Mouse (Mus musculus): Measurements from ENCODE around the gene Fam8a1. TPM values are rescaled to one million over a fixed set of nuclear protein-coding genes. Genes with fewer than 3 reads are reported as not detected.

Fam8a1 gene
- polyA plus RNA-seq, 1 experiment from 2014 or later: 14.6 TPM

DNA sequence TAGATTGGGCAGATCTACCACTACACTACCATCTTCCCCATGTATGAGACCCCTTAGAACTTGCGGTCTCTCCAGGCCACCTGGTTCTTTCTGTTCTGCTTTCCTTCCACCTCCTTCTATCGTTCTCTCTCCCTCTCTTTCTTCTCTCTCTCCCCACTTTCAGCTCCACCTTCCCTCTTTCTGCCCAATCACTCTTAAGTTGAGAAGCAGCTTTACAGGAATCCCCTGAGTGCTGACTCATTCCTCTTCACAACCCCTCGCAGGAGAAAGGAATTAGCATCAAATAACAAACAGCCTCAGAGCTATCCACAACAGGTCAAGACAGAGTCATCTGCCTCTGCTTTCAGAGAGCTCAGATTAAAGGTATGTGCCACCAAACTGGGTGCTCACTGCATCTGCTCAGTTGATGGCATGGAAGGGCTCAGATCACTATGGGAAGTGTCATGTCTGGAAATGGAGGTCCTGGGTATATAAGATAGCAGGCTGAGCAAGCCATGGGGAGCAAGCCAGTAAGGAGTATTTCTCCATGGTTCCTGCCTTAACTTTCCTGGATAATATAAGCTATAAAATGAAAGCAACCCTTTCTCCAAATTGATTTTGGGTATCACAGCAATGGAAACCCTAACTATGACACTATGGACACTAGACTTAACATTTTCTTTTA, 46.8 kb downstream of the Fam8a1 start:
- H3K9ac ChIP-seq (ENCODE audit: low read depth, low read length): no peak overlapping the region
- H3K27ac ChIP-seq (replicated peaks; ENCODE audit: low read depth, low read length): no peak overlapping the region
- H3K4me2 ChIP-seq (ENCODE audit: low read depth, low read length): no peak overlapping the region
- 59% methylated on average over 3 of the region's 3 CpGs for WGBS
- no peaks in the 10 kb centered on the region for H3K4me1 ChIP-seq (ENCODE audit: control insufficient read depth, insufficient read depth, low read length)
- H3K4me3 ChIP-seq (ENCODE audit: low read depth, low read length): no peak overlapping the region
- ATAC-seq (ENCODE audit: low read depth) (no peak), DNase-seq (ENCODE audit: low spot score) (peak; percentile 16)
- H3K36me3 ChIP-seq (ENCODE audit: control insufficient read depth, insufficient read depth, low read length): peaks cover 42% of the 10 kb centered on the region
- no peaks in the 10 kb centered on the region for H3K9me3 ChIP-seq (ENCODE audit: control insufficient read depth, low read length)
- no peaks in the 10 kb centered on the region for H3K27me3 ChIP-seq (replicated peaks; ENCODE audit: control insufficient read depth, insufficient read depth, low read length)

GRCm38 (mm10) chr13:46718893-46719400, 49.6 kb downstream of the Fam8a1 start:
- H3K27me3 ChIP-seq (replicated peaks; ENCODE audit: control insufficient read depth, insufficient read depth, low read length): no peaks in the 10 kb centered on the region
- ATAC-seq (ENCODE audit: low read depth) (no peak), DNase-seq (ENCODE audit: low spot score) (no peak)
- WGBS: 85% methylated on average over 5 of the region's 5 CpGs
- no peak overlapping the region for H3K9ac ChIP-seq (ENCODE audit: low read depth, low read length)
- H3K4me2 ChIP-seq (ENCODE audit: low read depth, low read length): no peak overlapping the region
- peaks cover 18% of the 10 kb centered on the region; the same call in 1 of the 2 replicates for H3K36me3 ChIP-seq (ENCODE audit: control insufficient read depth, insufficient read depth, low read length)
- H3K4me1 ChIP-seq (ENCODE audit: control insufficient read depth, insufficient read depth, low read length): no peaks in the 10 kb centered on the region
- no peak overlapping the region for H3K27ac ChIP-seq (replicated peaks; ENCODE audit: low read depth, low read length)
- no peak overlapping the region for H3K4me3 ChIP-seq (ENCODE audit: low read depth, low read length)
- H3K9me3 ChIP-seq (ENCODE audit: control insufficient read depth, low read length): no peaks in the 10 kb centered on the region

GRCm38 (mm10) chr13:46721009-46721408, 51.7 kb downstream of the Fam8a1 start:
- Histone ChIP-seq H3K27me3 (replicated peaks; ENCODE audit: control insufficient read depth, insufficient read depth, low read length) (no peaks in the 10 kb centered on the region), H3K4me3 (ENCODE audit: low read depth, low read length) (no peak overlapping the region), H3K27ac (replicated peaks; ENCODE audit: low read depth, low read length) (no peak overlapping the region), H3K4me2 (ENCODE audit: low read depth, low read length) (no peak overlapping the region), H3K36me3 (ENCODE audit: control insufficient read depth, insufficient read depth, low read length) (peaks cover 11% of the 10 kb centered on the region; the same call in 1 of the 2 replicates), H3K9ac (ENCODE audit: low read depth, low read length) (no peak overlapping the region), H3K9me3 (ENCODE audit: control insufficient read depth, low read length) (no peaks in the 10 kb centered on the region), H3K4me1 (ENCODE audit: control insufficient read depth, insufficient read depth, low read length) (peaks cover 10% of the 10 kb centered on the region; the same call in 1 of the 2 replicates)
- DNase-seq (ENCODE audit: low spot score): no peak
- no peak for ATAC-seq (ENCODE audit: low read depth)

DNA sequence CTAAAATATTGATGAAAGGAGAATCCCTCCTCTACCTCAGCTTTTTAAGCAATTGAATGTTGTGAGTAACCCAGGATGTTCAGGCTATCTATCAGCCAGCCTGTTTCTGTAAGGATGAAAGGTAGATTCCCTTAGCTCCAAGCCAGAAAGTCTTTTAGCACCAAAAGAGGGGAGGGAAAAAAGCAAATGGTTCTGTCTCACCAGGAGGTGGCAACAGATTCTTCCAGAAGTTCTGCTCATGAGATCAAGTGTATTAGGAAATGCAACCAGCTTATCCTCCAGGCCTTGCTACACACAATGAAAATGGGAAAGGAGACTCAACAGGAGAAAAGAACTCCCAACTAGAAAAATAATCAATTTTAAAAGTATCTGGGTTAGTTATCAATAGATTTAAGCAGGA, 55.0 kb downstream of the Fam8a1 start:
- H3K4me3 ChIP-seq (ENCODE audit: low read depth, low read length): no peak overlapping the region
- no peak for ATAC-seq (ENCODE audit: low read depth)
- H3K4me2 ChIP-seq (ENCODE audit: low read depth, low read length): peak overlapping the region; percentile 78; the same call in 1 of the 2 replicates
- no peak overlapping the region for H3K9ac ChIP-seq (ENCODE audit: low read depth, low read length)
- H3K4me1 ChIP-seq (ENCODE audit: control insufficient read depth, insufficient read depth, low read length): peaks cover 10% of the 10 kb centered on the region; the same call in 1 of the 2 replicates
- H3K27ac ChIP-seq (replicated peaks; ENCODE audit: low read depth, low read length): no peak overlapping the region
- no peaks in the 10 kb centered on the region for H3K9me3 ChIP-seq (ENCODE audit: control insufficient read depth, low read length)
- no peaks in the 10 kb centered on the region for H3K36me3 ChIP-seq (ENCODE audit: control insufficient read depth, insufficient read depth, low read length)
- H3K27me3 ChIP-seq (replicated peaks; ENCODE audit: control insufficient read depth, insufficient read depth, low read length): no peaks in the 10 kb centered on the region
- DNase-seq (ENCODE audit: low spot score): peak; percentile 13

GRCm38 (mm10) chr13:46725227-46725626, 55.9 kb downstream of the Fam8a1 start:
- H3K9ac ChIP-seq (ENCODE audit: low read depth, low read length): no peak overlapping the region
- peak; percentile 27 for DNase-seq (ENCODE audit: low spot score)
- no peaks in the 10 kb centered on the region for H3K27me3 ChIP-seq (replicated peaks; ENCODE audit: control insufficient read depth, insufficient read depth, low read length)
- H3K4me3 ChIP-seq (ENCODE audit: low read depth, low read length): 0 out of 2 replicates have a peak overlapping the region, but pooled peaks have one; percentile 98
- H3K36me3 ChIP-seq (ENCODE audit: control insufficient read depth, insufficient read depth, low read length): no peaks in the 10 kb centered on the region
- H3K4me1 ChIP-seq (ENCODE audit: control insufficient read depth, insufficient read depth, low read length): peaks cover 10% of the 10 kb centered on the region; the same call in 1 of the 2 replicates
- no peak for ATAC-seq (ENCODE audit: low read depth)
- peak overlapping the region; percentile 78 for H3K4me2 ChIP-seq (ENCODE audit: low read depth, low read length)
- no peak overlapping the region for H3K27ac ChIP-seq (replicated peaks; ENCODE audit: low read depth, low read length)
- WGBS: 24% methylated on average over 2 of the region's 2 CpGs
- no peaks in the 10 kb centered on the region for H3K9me3 ChIP-seq (ENCODE audit: control insufficient read depth, low read length)

DNA sequence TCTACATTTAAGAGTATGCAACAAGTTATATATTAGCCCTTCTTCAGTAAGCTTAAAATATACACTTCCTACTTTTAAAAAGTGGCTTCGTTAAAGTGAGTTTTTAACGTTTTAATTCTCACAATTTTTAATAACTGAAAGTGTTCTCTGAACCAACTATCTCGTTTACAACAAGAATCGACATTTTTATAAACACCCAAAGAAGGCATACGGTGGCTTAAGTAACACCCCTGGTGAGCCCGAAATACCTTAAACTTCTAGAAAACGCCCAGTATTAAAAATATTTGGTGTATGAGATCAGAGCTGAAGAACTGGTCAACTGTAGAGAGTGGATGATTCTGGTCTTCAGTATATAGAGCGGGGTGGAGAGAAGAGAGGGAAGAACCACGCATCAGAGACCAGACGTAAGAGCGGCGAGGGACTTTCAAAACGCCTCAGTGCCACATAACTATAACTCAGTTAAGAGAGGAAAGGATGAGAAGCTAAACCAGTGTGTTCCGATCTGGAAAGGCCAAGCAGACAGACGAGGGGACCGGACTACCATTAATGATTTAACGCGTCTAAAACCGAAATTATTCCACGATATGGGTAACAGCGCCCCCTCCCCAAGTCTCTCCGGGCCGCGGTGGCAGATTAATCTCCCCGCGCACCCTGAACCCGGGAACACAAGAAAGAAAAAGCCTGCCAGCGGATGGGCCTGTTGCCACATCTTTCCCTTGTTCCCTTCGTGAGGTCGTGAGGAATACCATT, 57.1 kb downstream of the Fam8a1 start:
- peaks cover 10% of the 10 kb centered on the region; the same call in 1 of the 2 replicates for H3K4me1 ChIP-seq (ENCODE audit: control insufficient read depth, insufficient read depth, low read length)
- H3K9me3 ChIP-seq (ENCODE audit: control insufficient read depth, low read length): no peaks in the 10 kb centered on the region
- H3K27ac ChIP-seq (replicated peaks; ENCODE audit: low read depth, low read length): peak overlapping the region; percentile 98
- H3K27me3 ChIP-seq (replicated peaks; ENCODE audit: control insufficient read depth, insufficient read depth, low read length): no peaks in the 10 kb centered on the region
- peak overlapping the region; percentile 95 for H3K9ac ChIP-seq (ENCODE audit: low read depth, low read length)
- peak overlapping the region; percentile 78 for H3K4me2 ChIP-seq (ENCODE audit: low read depth, low read length)
- no peak for ATAC-seq (ENCODE audit: low read depth)
- under 1% methylated on average over 30 of the region's 30 CpGs for WGBS
- H3K4me3 ChIP-seq (ENCODE audit: low read depth, low read length): peak overlapping the region; percentile 98
- DNase-seq (ENCODE audit: low spot score): peak; percentile 23
- no peaks in the 10 kb centered on the region for H3K36me3 ChIP-seq (ENCODE audit: control insufficient read depth, insufficient read depth, low read length)

GRCm38 (mm10) chr13:46727038-46727836, 57.9 kb downstream of the Fam8a1 start:
- 0% methylated on average over 11 of the region's 85 CpGs for WGBS
- DNase-seq (ENCODE audit: low spot score) (peak; percentile 74), ATAC-seq (ENCODE audit: low read depth) (peak; percentile 83)

More at GRCm38 (mm10) chr13:46727038-46727836, 57.9 kb downstream of the Fam8a1 start:
- H3K9ac ChIP-seq (ENCODE audit: low read depth, low read length): peak overlapping the region; percentile 95
- H3K4me3 ChIP-seq (ENCODE audit: low read depth, low read length): peak overlapping the region; percentile 98
- H3K4me2 ChIP-seq (ENCODE audit: low read depth, low read length): peak overlapping the region; percentile 78
- H3K4me1 ChIP-seq (ENCODE audit: control insufficient read depth, insufficient read depth, low read length): peaks cover 10% of the 10 kb centered on the region; the same call in 1 of the 2 replicates
- H3K9me3 ChIP-seq (ENCODE audit: control insufficient read depth, low read length): no peaks in the 10 kb centered on the region
- no peaks in the 10 kb centered on the region for H3K36me3 ChIP-seq (ENCODE audit: control insufficient read depth, insufficient read depth, low read length)
- no peaks in the 10 kb centered on the region for H3K27me3 ChIP-seq (replicated peaks; ENCODE audit: control insufficient read depth, insufficient read depth, low read length)
- peak overlapping the region; percentile 98 for H3K27ac ChIP-seq (replicated peaks; ENCODE audit: low read depth, low read length)
